Mouse (Mus musculus): ENCODE results near the gene Fscn2. TPM values are rescaled to one million over a fixed set of nuclear protein-coding genes. Genes with fewer than 3 reads are reported as not detected.

The Fscn2 gene
- 0.12 TPM in 1 of 2 replicates, not detected in the other for polyA plus RNA-seq (2012; rRNA removed; ENCODE audit: low replicate concordance)

GRCm38 (mm10) chr11:120361295-120361694 is at the start of gene Fscn2:
Fscn2 (plus strand) TSS chr11:120361534.

GRCm38 (mm10) chr11:120347791-120348683 is 13.3 kb upstream of the Fscn2 start, which contains the start of gene Actg1:
Actg1 (minus strand) TSS chr11:120348542.

GRCm38 (mm10) chr11:120378611-120379540 is 17.5 kb downstream of the Fscn2 start, which contains the start of gene Faap100:
Faap100 (minus strand) TSS chr11:120378764.

Other genes starting within 250 kb of the Fscn2 start
- 59.9 and 76.0 TPM in 2 replicates for gene Slc38a10, start 210.2 kb upstream of the Fscn2 start, polyA plus RNA-seq (2012; rRNA removed; ENCODE audit: low replicate concordance)
- gene Bahcc1, start 128.6 kb upstream of the Fscn2 start, polyA plus RNA-seq (2012; rRNA removed; ENCODE audit: low replicate concordance), result 11.2 and 12.3 TPM in 2 replicates
- gene Actg1, start 13.0 kb upstream of the Fscn2 start, polyA plus RNA-seq (2012; rRNA removed; ENCODE audit: low replicate concordance), result 797 and 1,378 TPM in 2 replicates
- 49.3 and 67.2 TPM in 2 replicates for gene Faap100, start 17.2 kb downstream of the Fscn2 start, polyA plus RNA-seq (2012; rRNA removed; ENCODE audit: low replicate concordance)
- 48.8 and 65.0 TPM in 2 replicates for gene Nploc4, start 76.2 kb downstream of the Fscn2 start, polyA plus RNA-seq (2012; rRNA removed; ENCODE audit: low replicate concordance)
- 0.11 and 0.41 TPM in 2 replicates for gene Tspan10, start 81.1 kb downstream of the Fscn2 start, polyA plus RNA-seq (2012; rRNA removed; ENCODE audit: low replicate concordance)
- 0.27 and 0.28 TPM in 2 replicates for gene Pde6g, start 92.0 kb downstream of the Fscn2 start, polyA plus RNA-seq (2012; rRNA removed; ENCODE audit: low replicate concordance)
- 24.0 and 38.7 TPM in 2 replicates for gene Oxld1, start 96.5 kb downstream of the Fscn2 start, polyA plus RNA-seq (2012; rRNA removed; ENCODE audit: low replicate concordance)
- gene Ccdc137, start 96.6 kb downstream of the Fscn2 start, polyA plus RNA-seq (2012; rRNA removed; ENCODE audit: low replicate concordance), result 4.9 and 6.0 TPM in 2 replicates
- gene Arl16, start 106.1 kb downstream of the Fscn2 start, polyA plus RNA-seq (2012; rRNA removed; ENCODE audit: low replicate concordance), result 12.1 and 13.4 TPM in 2 replicates
- 161 and 284 TPM in 2 replicates for gene Mrpl12, start 123.1 kb downstream of the Fscn2 start, polyA plus RNA-seq (2012; rRNA removed; ENCODE audit: low replicate concordance)
- gene Slc25a10, start 130.3 kb downstream of the Fscn2 start, polyA plus RNA-seq (2012; rRNA removed; ENCODE audit: low replicate concordance), result 495 and 586 TPM in 2 replicates
- 1.7 and 2.5 TPM in 2 replicates for gene Gcgr, start 169.2 kb downstream of the Fscn2 start, polyA plus RNA-seq (2012; rRNA removed; ENCODE audit: low replicate concordance)
- gene Mcrip1, start 188.2 kb downstream of the Fscn2 start, polyA plus RNA-seq (2012; rRNA removed; ENCODE audit: low replicate concordance), result 28.4 and 38.6 TPM in 2 replicates
- not detected in 2 replicates for gene Ppp1r27, start 189.6 kb downstream of the Fscn2 start, polyA plus RNA-seq (2012; rRNA removed; ENCODE audit: low replicate concordance)
- 428 and 758 TPM in 2 replicates for gene P4hb, start 211.7 kb downstream of the Fscn2 start, polyA plus RNA-seq (2012; rRNA removed; ENCODE audit: low replicate concordance)
- 773 and 1,267 TPM in 2 replicates for gene Arhgdia, start 220.1 kb downstream of the Fscn2 start, polyA plus RNA-seq (2012; rRNA removed; ENCODE audit: low replicate concordance)
- 10.3 and 18.4 TPM in 2 replicates for gene Alyref, start 236.8 kb downstream of the Fscn2 start, polyA plus RNA-seq (2012; rRNA removed; ENCODE audit: low replicate concordance)
- gene Anapc11, start 236.9 kb downstream of the Fscn2 start, polyA plus RNA-seq (2012; rRNA removed; ENCODE audit: low replicate concordance), result 97.9 and 105 TPM in 2 replicates
- gene Npb, start 246.9 kb downstream of the Fscn2 start, polyA plus RNA-seq (2012; rRNA removed; ENCODE audit: low replicate concordance), result 2.4 and 8.9 TPM in 2 replicates